Mouse (Mus musculus): Measurements from ENCODE around the gene Ntn1.

Ntn1 gene

DNA sequence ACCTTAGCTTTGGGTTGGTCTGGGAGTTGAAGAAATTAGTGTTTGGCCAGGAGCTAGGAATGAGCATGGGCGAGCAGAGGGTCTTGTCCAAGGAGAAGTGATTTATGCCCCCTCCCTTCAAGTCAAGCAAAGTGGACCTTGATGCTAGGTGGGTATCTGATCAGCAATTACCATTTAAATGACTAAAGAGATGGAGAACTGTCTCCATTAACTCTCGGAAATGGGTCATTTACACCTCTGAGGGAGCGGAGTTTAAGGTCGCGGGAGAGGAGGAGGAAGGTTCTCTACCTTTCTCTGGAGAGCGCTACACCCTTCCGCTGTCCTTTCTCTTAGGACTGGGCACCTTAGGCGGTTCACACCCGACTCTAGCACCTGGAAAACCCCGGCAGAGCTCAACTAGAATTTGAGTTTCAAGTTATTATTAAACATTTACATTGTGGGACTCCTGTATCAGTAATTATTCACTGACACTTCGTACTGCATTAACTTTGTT lies at the start of gene Ntn1:
Ntn1 (minus strand) TSS at position 97 of the 493 bp plus-strand sequence.
- TF ChIP-seq GATA4 (IDR thresholded peaks at IDR 0.05; ENCODE audit: insufficient replicate concordance, low read length) = no peak

DNA sequence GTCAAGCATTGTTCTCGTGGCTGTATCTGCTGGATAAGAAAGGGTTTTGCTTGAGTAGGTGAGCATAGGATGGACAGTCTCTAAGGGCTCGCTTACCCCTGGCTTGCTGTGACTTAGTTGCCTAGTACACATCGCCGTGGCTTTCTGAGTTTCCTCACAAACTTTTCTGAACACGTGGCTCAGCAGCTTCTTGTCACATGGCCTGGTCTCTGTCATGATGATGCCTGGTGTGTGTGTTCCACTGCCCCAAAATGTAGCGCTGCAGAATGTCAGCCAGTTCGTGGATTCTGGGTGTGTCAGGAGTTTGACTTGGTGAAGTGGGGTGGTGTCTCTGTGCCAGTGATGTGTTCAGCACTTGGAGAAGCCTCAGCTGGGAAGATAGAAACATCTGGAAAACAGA lies 47.7 kb upstream of the Ntn1 start:
- no peak for TF ChIP-seq GATA4 (IDR thresholded peaks at IDR 0.05; ENCODE audit: insufficient replicate concordance, low read length)

DNA sequence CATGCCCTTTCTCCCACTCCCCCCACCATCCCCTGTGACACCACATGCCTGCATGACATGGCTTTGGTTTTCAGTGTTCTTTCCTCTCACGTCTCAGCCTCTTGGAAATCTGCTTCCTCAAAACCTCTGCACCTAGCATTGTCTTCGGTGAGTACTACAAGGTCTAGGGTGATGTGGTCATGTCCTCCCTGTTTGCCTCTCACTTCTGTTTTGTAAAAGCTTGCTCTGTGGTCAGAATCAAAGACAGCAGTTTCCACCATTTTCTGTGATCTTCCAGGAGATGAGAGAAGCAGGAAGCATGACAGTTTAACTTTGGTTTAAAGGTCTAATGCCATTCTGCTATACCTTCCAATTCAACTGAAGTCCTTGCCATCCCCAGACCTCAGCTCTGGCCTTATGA lies 46.6 kb upstream of the Ntn1 start:
- no peak for TF ChIP-seq GATA4 (IDR thresholded peaks at IDR 0.05; ENCODE audit: insufficient replicate concordance, low read length)

DNA sequence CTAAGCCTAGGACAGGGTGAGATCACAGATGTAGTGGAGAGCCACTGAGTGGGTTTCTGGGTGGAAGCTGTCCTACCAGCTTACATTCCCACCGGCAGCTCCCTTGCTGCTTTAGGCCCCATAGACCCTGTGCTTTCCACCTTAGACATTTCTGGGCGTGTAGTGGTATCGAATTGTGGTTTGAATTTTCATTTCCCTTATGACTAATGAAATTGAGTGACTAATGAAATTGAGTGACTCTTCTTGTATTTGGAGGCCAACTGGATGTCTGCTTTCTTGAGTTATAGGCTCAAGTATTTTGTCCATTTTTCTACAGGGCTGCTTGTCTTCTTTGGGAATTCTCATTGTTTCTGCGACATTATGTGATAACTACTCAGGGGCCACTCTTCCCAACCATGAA lies 45.9 kb upstream of the Ntn1 start:
- no peak for TF ChIP-seq GATA4 (IDR thresholded peaks at IDR 0.05; ENCODE audit: insufficient replicate concordance, low read length)

DNA sequence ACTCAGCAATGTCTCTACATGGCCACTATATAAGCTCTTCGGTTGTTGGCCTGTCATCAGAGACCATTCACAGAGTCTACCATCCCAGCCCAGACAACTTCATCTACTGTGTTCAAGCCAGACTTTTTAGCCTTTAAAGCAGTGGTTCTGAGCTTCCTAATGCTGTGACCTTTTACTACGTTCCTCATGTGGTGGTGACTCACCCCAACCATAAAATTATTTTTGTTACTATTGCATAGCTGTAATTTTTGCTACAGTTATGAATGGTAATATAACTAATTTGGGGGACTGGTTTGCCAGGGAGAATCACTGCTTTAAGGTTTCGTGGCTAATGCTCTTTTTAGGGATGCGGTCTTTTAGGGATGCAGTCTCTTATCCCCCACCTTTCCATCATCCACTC lies 45.3 kb upstream of the Ntn1 start:
- no peak for TF ChIP-seq GATA4 (IDR thresholded peaks at IDR 0.05; ENCODE audit: insufficient replicate concordance, low read length)

DNA sequence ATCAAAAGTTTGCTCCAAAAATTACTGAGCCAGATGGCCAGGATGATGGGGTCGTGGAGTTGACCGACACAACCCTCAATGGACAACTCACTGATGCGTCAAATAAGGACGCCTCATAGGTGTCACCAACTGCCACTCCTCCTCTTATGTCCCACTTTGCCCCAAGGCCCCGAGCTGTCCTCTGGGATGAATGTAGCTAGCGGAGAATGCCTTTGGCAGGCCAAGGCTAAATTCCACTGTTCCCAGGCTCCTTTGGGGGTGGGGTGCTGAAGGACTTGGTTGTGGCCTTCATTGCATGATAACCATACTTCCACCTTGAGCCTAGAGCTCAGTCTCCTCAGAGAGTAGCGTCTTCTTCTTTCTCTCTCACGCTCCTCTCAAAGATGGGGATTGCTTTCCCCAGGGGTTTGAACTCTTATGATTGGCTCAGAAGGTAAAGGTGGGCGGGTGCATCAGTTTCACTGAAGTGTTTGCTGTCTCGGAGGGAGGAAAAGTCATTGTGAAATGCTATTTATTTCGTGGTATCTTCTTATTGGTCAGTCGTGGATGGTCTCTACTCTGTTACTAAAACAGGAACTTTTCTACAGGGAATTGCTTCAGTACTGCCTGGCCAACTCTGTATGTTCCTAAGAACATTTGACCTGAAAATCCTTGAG lies 42.5 kb upstream of the Ntn1 start:
- TF ChIP-seq GATA4 (IDR thresholded peaks at IDR 0.05; ENCODE audit: insufficient replicate concordance, low read length) = no peak

DNA sequence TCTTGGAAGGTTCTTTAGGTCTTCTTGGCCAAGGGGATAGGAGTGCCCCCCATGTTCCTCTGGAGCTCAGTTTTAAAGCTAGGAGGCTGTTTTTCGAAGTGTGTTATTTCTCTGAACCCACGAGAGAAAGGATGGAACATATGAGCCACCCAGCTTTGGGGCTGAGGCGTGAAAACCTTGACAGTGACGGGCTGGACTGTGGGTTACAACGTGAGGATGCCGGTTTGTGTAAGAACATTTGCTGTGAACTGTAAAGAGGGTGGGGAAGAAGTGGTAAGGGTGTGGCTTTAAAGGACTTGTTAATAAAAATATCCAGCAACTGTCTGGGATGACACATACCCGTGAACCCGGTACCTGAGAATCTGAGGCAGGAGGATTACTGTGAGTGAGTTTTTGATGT lies 41.7 kb upstream of the Ntn1 start:
- no peak for TF ChIP-seq GATA4 (IDR thresholded peaks at IDR 0.05; ENCODE audit: insufficient replicate concordance, low read length)

DNA sequence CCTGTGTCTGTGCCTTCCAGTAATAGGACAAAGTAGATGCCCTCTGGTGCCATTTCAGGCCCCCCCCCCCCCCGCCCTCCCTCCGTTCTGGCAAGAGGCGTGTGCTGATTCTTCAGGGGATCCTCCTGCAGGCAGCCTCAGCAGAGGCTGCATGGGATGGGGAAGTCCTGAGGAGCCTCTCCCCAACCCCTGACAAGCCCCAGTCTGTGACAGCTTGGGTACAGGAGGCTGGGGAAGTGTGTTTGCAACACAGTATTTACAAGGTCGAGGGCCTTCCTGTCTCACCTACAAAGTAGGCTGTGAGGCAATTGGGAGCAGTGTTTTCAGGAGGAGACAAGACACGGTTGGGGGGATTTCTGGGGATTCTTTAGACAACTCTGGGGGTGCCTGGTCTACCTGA lies 40.3 kb upstream of the Ntn1 start:
- no peak for TF ChIP-seq GATA4 (IDR thresholded peaks at IDR 0.05; ENCODE audit: insufficient replicate concordance, low read length)

DNA sequence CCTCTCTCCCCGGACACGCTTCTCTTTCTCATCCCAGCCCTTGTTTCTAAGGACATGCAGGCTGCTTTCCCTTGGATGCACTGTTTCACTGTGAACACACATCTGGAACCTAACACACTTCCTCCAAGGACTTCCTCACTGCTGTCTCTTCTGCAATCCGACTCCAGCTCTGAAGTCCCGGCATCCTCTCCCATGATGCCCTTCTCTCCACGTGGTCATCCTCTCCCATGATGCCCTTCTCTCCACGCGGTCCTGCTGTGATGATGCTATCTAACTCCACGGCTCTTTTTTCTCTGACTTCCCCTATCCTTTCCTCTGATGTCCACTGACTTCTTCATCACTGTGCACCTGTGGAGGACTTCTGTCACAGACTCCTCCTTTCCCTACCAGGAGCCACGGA lies 39.5 kb upstream of the Ntn1 start:
- no peak for TF ChIP-seq GATA4 (IDR thresholded peaks at IDR 0.05; ENCODE audit: insufficient replicate concordance, low read length)

DNA sequence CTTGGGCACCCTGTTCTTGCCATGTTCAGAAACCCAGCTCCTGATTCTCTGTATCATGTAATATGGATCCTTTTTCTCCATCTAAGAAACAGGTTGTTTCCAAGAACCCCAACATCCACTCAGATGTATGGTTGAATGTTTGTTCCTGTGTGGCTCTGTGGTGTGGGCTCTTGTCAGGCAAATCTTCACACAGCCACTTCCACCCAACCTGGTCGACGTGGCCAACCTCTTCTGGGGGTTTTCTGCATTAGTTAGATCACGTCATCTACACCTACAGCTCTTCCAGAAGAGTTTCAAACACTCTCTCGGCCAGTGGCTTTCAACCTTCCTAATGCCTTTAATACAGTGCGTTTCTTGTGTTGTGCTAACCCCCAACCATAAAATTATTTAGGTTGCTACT lies 35.8 kb upstream of the Ntn1 start:
- TF ChIP-seq GATA4 (IDR thresholded peaks at IDR 0.05; ENCODE audit: insufficient replicate concordance, low read length) = no peak

DNA sequence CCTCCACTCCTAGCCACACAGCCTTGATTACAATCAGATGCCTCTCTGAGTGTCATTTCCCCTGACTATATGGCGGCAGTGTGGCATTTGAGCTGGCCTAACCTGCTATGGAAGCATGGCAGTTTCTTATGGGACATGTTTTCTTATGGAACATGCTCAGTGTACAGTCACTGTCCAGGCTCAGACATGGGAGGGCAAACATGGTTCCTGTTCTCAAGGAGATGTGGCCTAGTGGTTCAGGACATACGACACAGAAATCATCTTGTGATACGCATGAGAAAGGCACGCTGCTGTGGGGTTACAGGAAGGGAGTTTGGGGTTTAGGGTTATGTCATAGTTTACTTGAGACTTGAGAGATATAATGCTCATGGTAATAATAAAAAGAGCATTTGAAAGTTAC lies 35.0 kb upstream of the Ntn1 start:
- TF ChIP-seq GATA4 (IDR thresholded peaks at IDR 0.05; ENCODE audit: insufficient replicate concordance, low read length) = no peak

DNA sequence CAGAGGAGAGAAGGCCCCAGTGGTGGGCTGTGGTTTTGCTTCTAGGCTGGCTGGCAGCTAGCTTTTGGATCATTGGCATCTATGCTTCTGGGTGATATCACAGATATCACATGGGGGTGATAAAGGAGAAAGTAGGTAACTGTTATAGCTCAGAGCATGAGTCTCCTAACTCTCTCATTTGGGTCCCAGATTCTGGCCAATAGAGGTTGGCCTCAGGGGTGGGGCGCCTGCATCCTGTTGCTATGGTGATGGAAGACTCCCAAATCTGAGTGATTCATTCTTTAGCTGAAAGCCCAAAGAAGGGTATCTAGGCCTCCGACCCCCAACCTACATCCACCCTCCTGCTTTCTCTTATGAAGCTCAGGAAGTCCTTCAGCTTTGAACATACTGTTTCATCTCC lies 34.1 kb upstream of the Ntn1 start:
- TF ChIP-seq GATA4 (IDR thresholded peaks at IDR 0.05; ENCODE audit: insufficient replicate concordance, low read length) = no peak

DNA sequence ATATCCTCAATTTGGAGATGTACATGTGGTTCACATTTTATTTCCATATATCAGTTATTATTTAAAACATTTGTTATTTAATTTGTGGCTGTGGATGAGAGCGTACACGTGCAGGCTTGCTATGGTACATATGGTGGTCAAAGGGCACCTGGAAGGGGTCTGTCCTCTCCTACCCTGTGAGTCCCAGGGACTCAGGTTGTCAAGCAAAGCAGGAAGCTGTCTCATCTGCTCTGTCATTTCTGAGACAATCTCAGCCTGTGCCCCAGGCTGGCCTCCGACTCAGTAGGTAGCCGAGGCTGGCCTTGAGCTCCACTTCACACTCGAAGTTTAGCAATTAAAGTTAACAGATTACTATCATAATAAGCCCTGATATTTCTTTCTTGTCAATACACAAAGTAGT lies 32.9 kb upstream of the Ntn1 start:
- TF ChIP-seq GATA4 (IDR thresholded peaks at IDR 0.05; ENCODE audit: insufficient replicate concordance, low read length) = no peak

DNA sequence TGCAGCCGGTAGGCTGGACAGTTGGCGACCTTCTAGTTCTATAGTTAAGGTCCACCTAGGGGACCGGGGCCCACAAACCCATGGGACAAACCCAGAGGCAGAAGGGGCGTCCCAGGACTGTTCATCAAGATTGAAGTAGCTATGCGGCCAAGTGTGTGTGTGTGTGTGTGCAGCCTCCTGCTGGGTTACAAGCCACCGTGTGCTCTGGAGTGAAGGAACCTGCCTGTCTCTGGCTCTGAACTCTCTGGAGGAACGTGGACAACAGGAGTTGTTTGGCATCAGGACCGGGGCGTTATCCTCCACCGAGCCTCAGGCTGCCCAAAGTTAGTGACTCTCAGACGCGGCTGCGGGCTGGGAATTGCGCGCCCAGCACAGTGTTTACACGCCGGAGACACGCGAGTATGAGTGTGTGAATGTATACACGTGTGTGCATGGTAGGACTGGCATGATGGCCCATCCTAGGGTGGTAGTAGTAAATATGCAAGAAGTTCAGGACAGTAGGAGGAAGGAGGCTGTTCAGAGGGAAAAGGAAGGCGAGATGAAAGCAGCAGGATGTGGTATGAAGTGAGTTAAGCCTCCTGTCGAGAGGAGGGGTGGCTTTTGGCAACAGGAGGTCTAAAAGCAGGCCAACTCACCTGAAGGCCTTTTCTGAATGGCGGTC lies 31.9 kb upstream of the Ntn1 start:
- TF ChIP-seq GATA4 (IDR thresholded peaks at IDR 0.05; ENCODE audit: insufficient replicate concordance, low read length) = no peak

DNA sequence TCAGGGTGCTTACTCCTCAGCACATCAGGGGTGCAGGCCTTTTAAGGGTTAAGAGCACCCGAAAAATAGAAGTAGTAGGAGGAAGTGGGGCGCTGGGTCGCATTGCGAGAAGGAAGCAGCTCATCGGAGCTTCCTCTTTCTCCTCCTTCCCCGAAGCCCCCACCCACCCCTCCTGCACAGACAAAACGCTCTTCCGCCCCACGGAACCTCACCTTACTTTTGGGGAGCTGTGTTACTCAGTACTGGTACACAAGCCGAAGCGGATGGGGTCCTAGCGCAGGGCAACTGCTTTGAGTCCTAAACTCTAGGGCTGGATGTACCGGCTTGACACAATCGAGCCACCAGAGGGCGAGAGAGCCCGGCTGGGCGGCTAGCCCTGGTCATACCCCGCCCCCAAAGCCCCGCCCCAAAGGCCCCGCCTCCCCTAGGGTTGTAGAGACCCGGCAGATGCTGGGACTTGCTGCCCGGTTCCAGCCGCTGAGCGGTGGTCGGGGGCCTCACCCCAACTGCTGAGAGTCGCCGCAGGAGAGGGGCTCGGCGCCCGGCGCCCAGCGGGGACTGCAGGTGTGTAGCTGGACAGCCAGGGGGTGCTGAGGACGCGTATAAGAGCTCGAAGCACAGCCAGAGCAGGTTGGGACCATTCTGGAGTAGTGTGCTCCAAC lies 31.2 kb upstream of the Ntn1 start, which contains the start of gene Pik3r5:
Pik3r5 (plus strand) TSS at position 423 of the 662 bp plus-strand sequence.
- TF ChIP-seq GATA4 (IDR thresholded peaks at IDR 0.05; ENCODE audit: insufficient replicate concordance, low read length) = no peak

DNA sequence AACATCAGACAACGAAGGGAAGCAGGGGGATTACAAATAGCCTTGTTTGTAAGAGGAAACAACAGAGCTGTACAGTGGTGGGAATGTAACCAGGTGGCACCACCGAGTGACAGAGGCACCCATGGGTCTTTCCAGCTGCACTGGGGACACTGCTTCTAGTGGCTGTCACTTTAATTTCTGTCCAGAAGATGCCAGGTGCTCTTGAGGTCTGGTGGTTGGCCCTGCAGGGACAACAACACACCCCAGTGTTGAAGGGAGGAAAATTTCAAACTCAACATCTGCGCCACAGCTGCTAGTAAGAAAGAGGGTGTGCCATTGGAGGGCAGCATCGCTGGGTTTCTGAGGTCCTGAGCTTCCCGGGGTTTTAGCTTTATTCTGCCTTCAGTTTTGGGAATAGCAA lies 30.0 kb upstream of the Ntn1 start:
- TF ChIP-seq GATA4 (IDR thresholded peaks at IDR 0.05; ENCODE audit: insufficient replicate concordance, low read length) = no peak

Measured in liver, adult (tissue).